Mouse (Mus musculus): Measurements from ENCODE around the gene Gm13078. TPM values are rescaled to one million over a fixed set of nuclear protein-coding genes. Genes with fewer than 3 reads are reported as not detected.

Gm13078 gene
- not detected in 2 replicates for total RNA-seq (2012; rRNA removed)
- not detected for polyA plus RNA-seq (2012; ENCODE audit: insufficient read depth in 1 of 2, insufficient read length in 2 of 2, low read depth in 1 of 2, low replicate concordance in 2 of 2, missing spikeins in 1 of 2)

- no peak within 1 kb of the TSS for H3K9ac ChIP-seq (ENCODE audit: control insufficient read depth, low read depth, low read length, poor library complexity, severe bottlenecking)
- H3K36me3 ChIP-seq (ENCODE audit: control insufficient read depth in 1 of 2, insufficient read depth in 2 of 2, low read length in 2 of 2): no peaks in the 10 kb centered on the region
- no peaks in the 10 kb centered on the region for H3K79me2 ChIP-seq (ENCODE audit: control insufficient read depth, insufficient read depth, low read length, poor library complexity)
- DNase-seq (ENCODE audit: low read depth, low spot score): no peak
- H3K27me3 ChIP-seq (ENCODE audit: control insufficient read depth in 1 of 2, insufficient read depth in 2 of 2, low read length in 2 of 2): no peaks in the 10 kb centered on the region
- H3K9me3 ChIP-seq (replicated peaks; ENCODE audit: insufficient read depth, low read length): no peaks in the 10 kb centered on the region
- no peak within 1 kb of the TSS for H3K4me3 ChIP-seq (ENCODE audit: control insufficient read depth in 1 of 2, insufficient read depth in 1 of 2, low read depth in 2 of 2, low read length in 2 of 2)
- H3K4me1 ChIP-seq (ENCODE audit: control insufficient read depth in 1 of 2, insufficient read depth in 2 of 2, low read length in 2 of 2): no peaks in the 10 kb centered on the region
- H3K27ac ChIP-seq (ENCODE audit: control insufficient read depth, low read depth, low read length): no peak within 1 kb of the TSS
- TF ChIP-seq HCFC1 (IDR thresholded peaks at IDR 0.05; ENCODE audit: low read depth, low read length): no peak
- no peak for TF ChIP-seq GATA1 (IDR thresholded peaks at IDR 0.05; ENCODE audit: low read depth, low read length)
- TF ChIP-seq CHD1 (IDR thresholded peaks at IDR 0.05; ENCODE audit: low read depth, low read length): no peak
- TF ChIP-seq ZMIZ1 (IDR thresholded peaks at IDR 0.05; ENCODE audit: low read depth, low read length): no peak
- no peak for TF ChIP-seq MYC (IDR thresholded peaks at IDR 0.05; ENCODE audit: low read depth, low read length)
- TF ChIP-seq UBTF (IDR thresholded peaks at IDR 0.05; ENCODE audit: borderline replicate concordance, insufficient read depth, low read depth, low read length): no peak
- TF ChIP-seq E2F4 (IDR thresholded peaks at IDR 0.05; ENCODE audit: borderline replicate concordance, low read depth, low read length): no peak
- no peak for TF ChIP-seq RCOR1 (IDR thresholded peaks at IDR 0.05; ENCODE audit: low read depth, low read length)
- TF ChIP-seq MEF2A (IDR thresholded peaks at IDR 0.05; ENCODE audit: extremely low read depth, insufficient replicate concordance, low read depth, low read length, poor library complexity, severe bottlenecking): no peak
- TF ChIP-seq TBP (IDR thresholded peaks at IDR 0.05; ENCODE audit: low read depth, low read length): no peak
- TF ChIP-seq ETS1 (IDR thresholded peaks at IDR 0.05; ENCODE audit: low read depth, low read length): no peak
- TF ChIP-seq TAL1 (IDR thresholded peaks at IDR 0.05; ENCODE audit: low read length): no peak
- no peak for TF ChIP-seq EP300 (IDR thresholded peaks at IDR 0.05; ENCODE audit: low read depth in 1 of 2, low read length in 2 of 2)
- TF ChIP-seq ZC3H11A (IDR thresholded peaks at IDR 0.05; ENCODE audit: low read depth, low read length): no peak
- TF ChIP-seq ZNF384 (IDR thresholded peaks at IDR 0.05; ENCODE audit: low read depth, low read length): no peak
- TF ChIP-seq RAD21 (IDR thresholded peaks at IDR 0.05; ENCODE audit: low read depth, low read length): no peak
Measured at GRCm38 (mm10) chr4:143719155-143719554, at the start of gene Gm13078. Gm13078 (plus strand) TSS chr4:143719455.

DNA sequence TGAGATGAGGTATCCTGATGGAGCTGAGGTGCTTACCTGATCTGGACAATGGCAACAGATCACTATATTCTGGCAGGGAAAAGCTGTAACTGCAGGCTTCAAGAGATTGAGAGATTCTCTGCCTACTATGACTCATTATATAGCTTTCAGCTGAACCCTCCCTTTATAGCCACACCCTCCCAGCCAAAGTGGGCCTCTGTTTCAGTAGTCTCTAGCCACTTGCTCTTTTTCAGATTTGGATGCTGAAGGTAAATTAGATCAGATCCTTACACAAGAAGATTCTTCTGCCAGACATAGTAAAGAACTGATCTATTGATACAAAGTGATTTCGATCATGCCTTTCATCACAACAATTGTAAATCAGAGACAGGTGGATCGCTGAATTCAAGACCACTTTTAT lies 16.6 kb upstream of the Gm13078 start, which contains the start of gene Gm13089:
Gene Gm13089 (minus strand): TSS at position 101 of the 400 bp plus-strand sequence.
- no peaks in the 10 kb centered on the region for H3K27me3 ChIP-seq (ENCODE audit: control insufficient read depth in 1 of 2, insufficient read depth in 2 of 2, low read length in 2 of 2)
- no peak within 1 kb of the TSS for H3K9ac ChIP-seq (ENCODE audit: control insufficient read depth, low read depth, low read length, poor library complexity, severe bottlenecking)
- no peak within 1 kb of the TSS for H3K4me3 ChIP-seq (ENCODE audit: control insufficient read depth in 1 of 2, insufficient read depth in 1 of 2, low read depth in 2 of 2, low read length in 2 of 2)
- no peak within 1 kb of the TSS for H3K27ac ChIP-seq (ENCODE audit: control insufficient read depth, low read depth, low read length)
- H3K79me2 ChIP-seq (ENCODE audit: control insufficient read depth, insufficient read depth, low read length, poor library complexity): no peaks in the 10 kb centered on the region
- H3K4me1 ChIP-seq (ENCODE audit: control insufficient read depth in 1 of 2, insufficient read depth in 2 of 2, low read length in 2 of 2): no peaks in the 10 kb centered on the region
- H3K36me3 ChIP-seq (ENCODE audit: control insufficient read depth in 1 of 2, insufficient read depth in 2 of 2, low read length in 2 of 2): no peaks in the 10 kb centered on the region
- H3K9me3 ChIP-seq (replicated peaks; ENCODE audit: insufficient read depth, low read length): no peaks in the 10 kb centered on the region
- no peak for TF ChIP-seq GATA1 (IDR thresholded peaks at IDR 0.05; ENCODE audit: low read depth, low read length)
- TF ChIP-seq ZC3H11A (IDR thresholded peaks at IDR 0.05; ENCODE audit: low read depth, low read length): no peak
- TF ChIP-seq USF1 (IDR thresholded peaks at IDR 0.05; ENCODE audit: low read depth, low read length): no peak
- no peak for TF ChIP-seq SIN3A (IDR thresholded peaks at IDR 0.05; ENCODE audit: low read length)
- TF ChIP-seq ZKSCAN1 (IDR thresholded peaks at IDR 0.05; ENCODE audit: low read depth, low read length): no peak
- TF ChIP-seq ETS1 (IDR thresholded peaks at IDR 0.05; ENCODE audit: low read depth, low read length): no peak
- TF ChIP-seq ZMIZ1 (IDR thresholded peaks at IDR 0.05; ENCODE audit: low read depth, low read length): no peak
- no peak for TF ChIP-seq EP300 (IDR thresholded peaks at IDR 0.05; ENCODE audit: low read depth in 1 of 2, low read length in 2 of 2)
- no peak for TF ChIP-seq UBTF (IDR thresholded peaks at IDR 0.05; ENCODE audit: borderline replicate concordance, insufficient read depth, low read depth, low read length)
- no peak for TF ChIP-seq CHD1 (IDR thresholded peaks at IDR 0.05; ENCODE audit: low read depth, low read length)
- TF ChIP-seq E2F4 (IDR thresholded peaks at IDR 0.05; ENCODE audit: borderline replicate concordance, low read depth, low read length): no peak
- TF ChIP-seq RCOR1 (IDR thresholded peaks at IDR 0.05; ENCODE audit: low read depth, low read length): no peak
- TF ChIP-seq MXI1 (IDR thresholded peaks at IDR 0.05; ENCODE audit: low read depth, low read length): no peak
- no peak for DNase-seq (ENCODE audit: low read depth, low spot score)

Measured in MEL (cell line).